Mouse (Mus musculus) ES-E14 (cell line): Measurements from ENCODE around the gene Efna5. TPM values are rescaled to one million over a fixed set of nuclear protein-coding genes. Genes with fewer than 3 reads are reported as not detected.

Experiments used
- DNase-seq: peaks from one replicate; pipeline ENCODE4 v3.0.0-alpha.2; 2013; ENCODE audit warnings: low read depth, low spot score
- H3K27ac ChIP-seq: 2 replicates; pipeline ENCODE4 v1.5.1; 2012; ENCODE audit warnings: low read depth, mild to moderate bottlenecking, low read length, moderate library complexity, mixed read lengths; ENCODE audit not compliant: poor library complexity, insufficient read depth, severe bottlenecking
- H3K36me3 ChIP-seq: 2 replicates; pipeline ENCODE4 v1.6.1; 2012; ENCODE audit warnings: mild to moderate bottlenecking, low read length, moderate library complexity, mixed read lengths; ENCODE audit not compliant: control insufficient read depth, poor library complexity, insufficient read depth, severe bottlenecking
- H3K4me1 ChIP-seq, 2 experiments: fragments of 150-350 bp in 1 of 2; sonication (generic) in 1 of 2; 2 replicates each; pipeline ENCODE4 v1.6.1; 2012; ENCODE audit warnings: low read length in 2 of 2, mild to moderate bottlenecking in 1 of 2, mixed read lengths in 1 of 2; ENCODE audit not compliant: control insufficient read depth in 2 of 2, insufficient read depth in 2 of 2, poor library complexity in 1 of 2
- H3K4me3 ChIP-seq, 2 experiments: fragments of 150-350 bp in 1 of 2; sonication (generic) in 1 of 2; 2 replicates each; pipeline ENCODE4 v1.5.1; 2012; ENCODE audit warnings: low read length in 2 of 2, low read depth in 1 of 2, mild to moderate bottlenecking in 1 of 2, mixed read lengths in 1 of 2; ENCODE audit not compliant: insufficient read depth in 1 of 2, poor library complexity in 1 of 2, severe bottlenecking in 1 of 2
- H3K9ac ChIP-seq: 2 replicates; pipeline ENCODE4 v1.6.1; 2012; ENCODE audit warnings: low read depth, mild to moderate bottlenecking, low read length, mixed read lengths; ENCODE audit not compliant: poor library complexity, insufficient read depth, severe bottlenecking
- H3K9me3 ChIP-seq: fragments of 150-350 bp; sonication (generic); 2 replicates; pipeline ENCODE4 v1.6.1; 2012; ENCODE audit warnings: low read depth, mild to moderate bottlenecking, low read length; ENCODE audit not compliant: control insufficient read depth, insufficient read depth
- CHD2 ChIP-seq: IDR thresholded peaks from 2 replicates; pipeline ENCODE4 v1.6.1; 2014; ENCODE audit warnings: mild to moderate bottlenecking, low read depth, low read length, inconsistent platforms
- HCFC1 ChIP-seq: IDR thresholded peaks from 2 replicates; pipeline ENCODE4 v1.6.1; 2012; ENCODE audit warnings: low read length, inconsistent platforms, borderline replicate concordance; ENCODE audit not compliant: insufficient read depth
- MAFK ChIP-seq: IDR thresholded peaks from 2 replicates; pipeline ENCODE4 v1.6.1; 2014; ENCODE audit warnings: mild to moderate bottlenecking, low read depth, low read length, inconsistent platforms; ENCODE audit not compliant: insufficient read depth
- ZC3H11A ChIP-seq: IDR thresholded peaks from 2 replicates; pipeline ENCODE4 v1.6.1; 2012; ENCODE audit warnings: low read depth, mild to moderate bottlenecking, inconsistent platforms, low read length, borderline replicate concordance
- ZNF384 ChIP-seq: IDR thresholded peaks from 2 replicates; pipeline ENCODE4 v1.6.1; 2012; ENCODE audit warnings: low read depth, low read length, inconsistent platforms
- in situ Hi-C, 2 experiments: fragments of 600-800 bp; cut with MboI; formaldehyde crosslinking; loops; one replicate each; pipeline ENCODE4 v1.15.1; 2025; ENCODE audit warnings: low sequenced_read_pairs in 2 of 2, inconsistent platforms in 1 of 2; ENCODE audit not compliant: unreplicated experiment in 2 of 2
- total RNA-seq: library from RNA; depleted of rRNA; stranded (reverse); fragments of 300-350 nt; gene quantifications from 2 replicates; pipeline ENCODE4 v1.2.3, GENCODE M21; 2012

The Efna5 gene
- total RNA-seq, 1 experiment: 3.8 TPM

- Histone ChIP-seq H3K4me3 (no peak overlapping the region), H3K27ac (no peak overlapping the region), H3K9me3 (no peaks in the 10 kb centered on the region), H3K9ac (no peak overlapping the region), H3K4me1 (no peaks in the 10 kb centered on the region), H3K36me3 (no peaks in the 10 kb centered on the region)
- in situ Hi-C loops: no loop called here
- no peak for TF ChIP-seq CHD2
- TF ChIP-seq HCFC1: no peak
- no peak for TF ChIP-seq ZC3H11A
- TF ChIP-seq MAFK: no peak
- no peak for TF ChIP-seq ZNF384
- no peak for DNase-seq
Measured at GRCm38 (mm10) chr17:62745286-62745685, 135.8 kb downstream of the Efna5 start.

DNA sequence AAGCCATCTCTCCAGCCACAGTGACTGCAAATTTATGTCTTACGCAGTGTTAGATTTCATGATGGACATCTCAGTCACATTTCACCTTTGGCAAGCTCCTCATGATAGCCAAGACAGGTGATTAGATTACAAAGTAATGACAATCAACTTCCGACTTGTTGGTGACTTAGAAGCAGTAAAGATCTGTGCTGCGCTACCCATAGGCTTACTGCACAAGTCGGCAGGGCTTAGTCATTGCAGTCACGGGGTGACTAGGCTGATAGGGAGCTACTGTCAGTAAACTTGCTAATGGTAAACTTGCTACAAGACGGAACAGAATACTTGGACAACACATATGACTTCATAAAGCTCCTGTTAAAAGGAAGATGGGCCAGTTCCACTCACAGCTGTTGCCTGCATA lies 136.9 kb downstream of the Efna5 start:
- no peak for TF ChIP-seq ZC3H11A
- no peak for TF ChIP-seq CHD2
- no peak for TF ChIP-seq HCFC1
- no peak for TF ChIP-seq MAFK
- DNase-seq: no peak
- Histone ChIP-seq H3K9ac (no peak overlapping the region), H3K27ac (no peak overlapping the region), H3K36me3 (no peaks in the 10 kb centered on the region), H3K4me1 (no peaks in the 10 kb centered on the region), H3K9me3 (no peaks in the 10 kb centered on the region), H3K4me3 (no peak overlapping the region)
- in situ Hi-C loops: no loop called here

- Histone ChIP-seq H3K36me3 (no peaks in the 10 kb centered on the region), H3K9me3 (no peaks in the 10 kb centered on the region), H3K9ac (no peak overlapping the region), H3K4me3 (no peak overlapping the region), H3K27ac (no peak overlapping the region), H3K4me1 (no peaks in the 10 kb centered on the region)
- in situ Hi-C loops: no loop called here
- DNase-seq: no peak
- TF ChIP-seq MAFK (no peak), CHD2 (no peak), ZC3H11A (no peak), ZNF384 (no peak), HCFC1 (no peak)
Measured at GRCm38 (mm10) chr17:62741702-62742101, 139.4 kb downstream of the Efna5 start.

GRCm38 (mm10) chr17:62741020-62741419 lies 140.1 kb downstream of the Efna5 start:
- H3K9me3 ChIP-seq: no peaks in the 10 kb centered on the region
- TF ChIP-seq ZNF384 (no peak), HCFC1 (no peak), ZC3H11A (no peak), CHD2 (no peak), MAFK (no peak)
- H3K4me1 ChIP-seq: no peaks in the 10 kb centered on the region
- no peak overlapping the region for H3K4me3 ChIP-seq
- DNase-seq: no peak
- no peaks in the 10 kb centered on the region for H3K36me3 ChIP-seq
- no peak overlapping the region for H3K27ac ChIP-seq
- in situ Hi-C loops: no loop called here
- H3K9ac ChIP-seq: no peak overlapping the region

DNA sequence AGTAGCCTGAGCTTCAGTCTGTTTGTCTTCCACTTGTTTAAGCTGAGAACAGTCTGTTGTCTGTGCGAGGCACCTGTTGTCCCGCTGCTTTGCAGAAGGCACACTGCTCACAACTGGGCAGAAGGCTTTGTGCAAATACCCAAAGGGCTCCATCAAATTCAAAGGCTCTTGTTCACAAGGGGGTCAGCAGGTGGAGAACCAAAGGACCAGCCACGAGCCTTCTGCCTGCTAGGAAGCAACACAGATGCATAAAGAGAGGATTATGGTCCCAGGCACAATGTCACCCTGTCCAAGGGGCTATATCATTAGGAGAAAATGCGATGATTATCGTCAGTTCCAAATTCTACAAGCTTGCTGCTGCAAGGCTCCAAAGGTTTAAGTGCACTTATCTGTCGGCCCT lies 141.1 kb downstream of the Efna5 start:
- DNase-seq: no peak
- Histone ChIP-seq H3K4me3 (no peak overlapping the region), H3K4me1 (no peaks in the 10 kb centered on the region), H3K27ac (no peak overlapping the region), H3K9ac (no peak overlapping the region), H3K36me3 (no peaks in the 10 kb centered on the region), H3K9me3 (no peaks in the 10 kb centered on the region)
- in situ Hi-C loops: no loop called here
- TF ChIP-seq ZNF384 (no peak), HCFC1 (no peak), ZC3H11A (no peak), MAFK (no peak), CHD2 (no peak)
